Mouse (Mus musculus) gastrocnemius, adult 2 months (tissue): ENCODE data around the gene Pglyrp2. TPM values are rescaled to one million over a fixed set of nuclear protein-coding genes. Genes with fewer than 3 reads are reported as not detected.

Source experiments
- DNase-seq: peaks from one replicate; pipeline ENCODE4 v3.0.0; 2022
- H3K27ac ChIP-seq: fragments of 200-600 bp; 2 replicates; pipeline ENCODE4 v1.8.1; 2022; ENCODE audit warnings: mild to moderate bottlenecking
- H3K4me3 ChIP-seq: fragments of 200-600 bp; 2 replicates; pipeline ENCODE4 v1.8.1; 2022; ENCODE audit warnings: mild to moderate bottlenecking, moderate library complexity
- CTCF ChIP-seq: fragments of 200-600 bp; IDR thresholded peaks from 2 replicates; pipeline ENCODE4 v1.8.1; 2022; ENCODE audit warnings: antibody characterized with exemption, mild to moderate bottlenecking, moderate library complexity
- intact Hi-C: fragments of 180-260 bp; cut with DNase I; formaldehyde crosslinking; loops from one replicate; pipeline ENCODE4 v1.15.1; 2025
- total RNA-seq, 2 experiments: library from RNA; stranded (reverse); gene quantifications; 2 replicates each; pipeline ENCODE4 v1.2.3; 2021

The Pglyrp2 gene
- total RNA-seq, 2 experiments from 2014 or later, result not detected

GRCm38 (mm10) chr17:32389101-32389659 is 34.8 kb downstream of the Pglyrp2 start, which contains the start of gene Wiz:
Gene Wiz, minus strand, starts transcription at chr17:32389439.
- DNase-seq, result peak; percentile 98
- Histone ChIP-seq H3K4me3 (peak within 1 kb of the TSS; percentile 91), H3K27ac (peak within 1 kb of the TSS; percentile 97)
- TF ChIP-seq CTCF, result no peak
- intact Hi-C loops, result loop anchor here (2.0 kb wide), 1 partner anchor 26 kb away; no protein-coding TSS in a partner anchor

DNA sequence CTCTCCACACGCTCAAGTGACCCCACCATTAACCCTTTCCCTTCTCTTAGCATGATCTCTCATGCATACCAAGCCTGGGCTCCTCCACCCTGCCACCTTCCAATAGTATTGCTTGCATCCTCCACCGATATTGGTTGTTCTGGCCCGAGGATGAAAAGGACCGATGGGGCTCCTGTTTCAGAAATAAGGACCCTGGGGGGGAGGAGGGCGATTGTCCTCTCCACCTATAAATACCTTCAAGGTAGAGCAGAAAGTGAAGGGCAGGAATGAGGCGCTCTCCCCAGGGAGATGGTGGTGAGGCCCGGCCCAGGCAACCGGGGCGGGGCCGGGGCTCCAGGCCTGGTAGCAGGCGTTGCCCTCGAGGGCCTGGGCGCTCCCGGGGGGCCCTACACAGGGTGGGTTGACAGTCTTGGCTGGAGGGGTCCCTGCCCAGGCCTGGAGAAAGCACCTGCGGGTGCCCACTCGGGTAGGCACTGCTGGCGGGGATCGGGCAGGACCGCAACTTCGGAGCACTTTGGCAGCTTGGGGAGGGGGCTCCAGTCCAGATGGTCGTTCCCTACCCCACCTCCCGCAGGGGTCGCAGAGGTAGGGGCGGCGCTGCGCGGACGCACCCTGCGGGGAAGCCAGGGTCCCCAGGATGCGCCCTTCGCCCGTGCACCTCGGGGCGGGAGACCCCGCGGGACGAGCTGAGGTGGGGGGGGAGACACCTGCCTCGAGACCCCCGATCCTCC is 35.4 kb downstream of the Pglyrp2 start:
- TF ChIP-seq CTCF, result no peak
- H3K27ac ChIP-seq, result peak overlapping the region; percentile 97
- H3K4me3 ChIP-seq, result peak overlapping the region; percentile 91
- intact Hi-C loops, result loop anchor here (2.0 kb wide), 1 partner anchor 26 kb away; no protein-coding TSS in a partner anchor
- peak; percentile 58 for DNase-seq

- DNase-seq, result no peak
- Histone ChIP-seq H3K4me3 (peak overlapping the region; percentile 91), H3K27ac (peak overlapping the region; percentile 97)
- intact Hi-C loops, result loop anchor here (2.0 kb wide), 3 partner anchors 25 to 107 kb away; partner anchors contain the start of gene Akap8l
- TF ChIP-seq CTCF, result no peak
Observed at GRCm38 (mm10) chr17:32387986-32388369, 36.0 kb downstream of the Pglyrp2 start.

DNA sequence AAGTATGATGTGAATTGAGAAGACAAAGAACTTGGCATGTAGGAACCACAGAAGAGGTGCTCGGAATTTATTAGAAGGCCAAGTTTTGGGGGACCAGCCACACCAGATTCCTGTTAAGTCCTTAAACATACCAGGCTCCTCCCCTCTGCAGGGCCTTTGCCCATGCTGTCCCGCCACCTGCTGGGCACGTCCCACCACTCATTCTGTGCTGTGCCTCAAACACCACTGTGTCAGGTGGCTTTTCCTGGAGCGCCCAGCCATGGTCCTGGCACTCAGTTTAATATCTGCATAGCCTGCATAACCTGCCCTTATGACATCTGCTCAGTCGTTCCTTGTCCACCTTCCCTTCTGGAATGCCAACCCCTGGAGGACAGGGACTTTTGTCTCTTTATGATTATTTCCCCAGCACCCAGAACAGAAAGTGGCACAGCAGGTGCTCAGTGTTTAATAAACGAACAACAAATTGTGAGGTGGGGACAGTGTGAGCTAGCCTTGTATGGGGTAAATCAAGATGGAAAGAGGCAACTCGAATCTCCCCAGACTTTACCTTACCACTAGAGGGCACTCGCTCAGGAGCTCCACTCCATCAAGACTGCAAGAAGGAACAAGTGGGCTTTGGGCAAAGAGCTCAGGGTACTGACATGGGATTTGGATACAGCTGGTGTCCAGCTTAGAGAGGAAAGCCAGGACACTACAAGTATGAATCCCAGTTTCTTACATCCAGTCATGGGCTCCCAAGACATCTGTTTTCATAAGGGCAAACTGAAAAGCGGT is 37.1 kb downstream of the Pglyrp2 start:
- no peak overlapping the region for H3K4me3 ChIP-seq
- intact Hi-C loops, result loop anchor here (2.0 kb wide), 2 partner anchors 36 to 108 kb away; partner anchors contain the start of gene Akap8l
- TF ChIP-seq CTCF, result peak; percentile 71
- peak; percentile 40 for DNase-seq
- no peak overlapping the region for H3K27ac ChIP-seq

GRCm38 (mm10) chr17:32383661-32384060 is 40.3 kb downstream of the Pglyrp2 start:
- DNase-seq, result peak; percentile 45
- Histone ChIP-seq H3K4me3 (no peak overlapping the region; the same call in 1 of the 2 replicates), H3K27ac (peak overlapping the region; percentile 75)
- no peak for TF ChIP-seq CTCF
- intact Hi-C loops, result no loop called here

DNA sequence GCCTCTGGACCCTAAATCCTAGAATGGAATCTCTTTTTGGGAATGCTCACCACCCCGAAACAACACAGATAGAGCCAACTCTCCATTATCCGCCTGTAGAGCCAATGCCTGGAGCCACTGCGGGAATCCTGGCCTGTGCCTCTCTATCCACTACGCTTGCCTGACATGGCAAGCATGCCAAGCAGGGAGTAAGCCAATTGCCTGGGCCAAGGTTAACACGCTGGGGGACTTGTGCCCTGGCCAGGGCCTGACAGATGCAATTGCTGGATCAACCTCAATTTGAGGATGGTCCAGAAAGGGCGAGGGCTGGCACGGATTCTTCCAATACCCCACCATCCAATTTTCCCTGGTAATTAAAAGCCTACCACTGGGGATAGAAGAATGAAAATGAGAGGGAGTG is 41.4 kb downstream of the Pglyrp2 start:
- peak overlapping the region; percentile 75; the same call in 1 of the 2 replicates for H3K27ac ChIP-seq
- intact Hi-C loops, result no loop called here
- no peak overlapping the region for H3K4me3 ChIP-seq
- no peak for TF ChIP-seq CTCF
- DNase-seq, result peak; percentile 76

GRCm38 (mm10) chr17:32378786-32379185 is 45.2 kb downstream of the Pglyrp2 start:
- no peak overlapping the region for H3K4me3 ChIP-seq
- no peak for DNase-seq
- no peak for TF ChIP-seq CTCF
- no peak overlapping the region for H3K27ac ChIP-seq
- intact Hi-C loops, result no loop called here

DNA sequence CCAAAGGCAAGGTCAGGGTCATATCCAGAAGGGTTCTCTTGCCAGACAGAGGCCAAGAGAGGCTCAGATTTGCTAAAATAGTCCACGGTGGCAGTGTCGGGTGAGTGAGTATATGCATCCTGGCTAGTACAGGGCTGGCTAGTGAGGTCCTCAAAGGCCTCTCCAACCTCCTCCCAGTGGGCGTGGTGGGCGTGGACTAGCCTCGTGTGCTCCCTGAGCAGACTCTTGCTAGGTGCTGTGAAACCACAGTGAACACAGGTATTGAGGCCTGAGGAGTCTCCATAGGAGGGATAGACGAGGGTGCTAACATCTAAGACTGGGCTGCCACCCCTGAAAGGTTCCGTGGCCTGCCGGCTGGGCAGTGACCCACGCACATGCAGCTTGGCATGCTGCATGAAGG is 46.8 kb downstream of the Pglyrp2 start:
- Histone ChIP-seq H3K27ac (no peak overlapping the region), H3K4me3 (no peak overlapping the region)
- no peak for DNase-seq
- intact Hi-C loops, result no loop called here
- TF ChIP-seq CTCF, result no peak

GRCm38 (mm10) chr17:32376475-32376874 is 47.5 kb downstream of the Pglyrp2 start:
- Histone ChIP-seq H3K4me3 (no peak overlapping the region), H3K27ac (no peak overlapping the region)
- TF ChIP-seq CTCF, result no peak
- intact Hi-C loops, result no loop called here
- no peak for DNase-seq

DNA sequence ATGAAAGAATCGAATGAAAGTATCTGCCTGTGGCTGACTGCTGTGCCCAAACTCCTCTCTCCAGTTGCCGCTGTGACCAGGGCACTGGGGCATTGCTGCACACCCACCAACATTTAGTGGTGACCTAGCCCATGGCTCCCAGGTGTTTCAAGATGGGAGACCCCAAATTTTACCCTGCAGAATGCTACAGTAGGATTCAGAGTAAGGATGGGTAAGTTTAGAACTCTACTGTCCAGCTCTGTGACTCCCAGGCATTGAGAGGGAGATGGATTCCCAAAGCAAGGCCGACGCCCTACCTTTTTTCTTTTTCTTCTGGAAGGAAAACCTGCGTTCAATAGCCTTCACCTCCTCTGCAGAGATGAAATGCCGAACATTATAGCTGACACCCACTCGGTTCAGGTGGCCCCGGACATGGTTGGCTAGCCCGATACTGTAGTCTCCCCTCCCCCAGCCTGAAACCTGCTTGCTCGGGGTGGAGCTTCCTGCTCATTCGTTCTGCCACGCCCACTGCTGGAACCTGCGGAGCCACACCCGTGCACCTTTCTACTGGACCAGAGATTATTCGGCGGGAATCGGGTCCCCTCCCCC is 54.9 kb downstream of the Pglyrp2 start:
- no peak overlapping the region for H3K27ac ChIP-seq
- no peak overlapping the region for H3K4me3 ChIP-seq
- intact Hi-C loops, result no loop called here
- no peak for DNase-seq
- TF ChIP-seq CTCF, result no peak

- intact Hi-C loops, result no loop called here
- TF ChIP-seq CTCF, result no peak
- Histone ChIP-seq H3K27ac (no peak overlapping the region), H3K4me3 (no peak overlapping the region)
- peak; percentile 21 for DNase-seq
Observed at GRCm38 (mm10) chr17:32367706-32368105, 56.3 kb downstream of the Pglyrp2 start.

DNA sequence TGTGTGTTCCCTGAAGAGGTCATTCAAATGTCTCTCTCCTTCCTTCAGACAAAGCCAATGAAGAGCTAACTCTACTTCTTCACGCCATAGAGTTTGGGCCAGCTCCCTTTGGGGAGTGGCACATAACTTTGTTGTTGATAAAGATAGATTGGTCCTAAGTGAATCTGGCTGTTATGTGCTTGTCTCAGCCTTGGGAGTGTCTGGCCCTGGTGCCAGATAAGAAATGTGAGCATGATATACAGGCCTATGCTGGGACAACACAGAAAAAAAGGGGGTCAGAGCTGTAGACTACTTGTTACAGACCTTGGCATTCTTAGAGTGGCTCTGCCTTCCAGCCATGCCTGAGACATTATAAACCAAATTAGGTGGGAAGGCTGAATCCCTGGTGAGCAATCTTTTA is 58.7 kb downstream of the Pglyrp2 start:
- Histone ChIP-seq H3K27ac (peak overlapping the region; percentile 87), H3K4me3 (peak overlapping the region; percentile 89)
- TF ChIP-seq CTCF, result no peak
- no peak for DNase-seq
- intact Hi-C loops, result no loop called here
